Mouse (Mus musculus) forebrain, embryonic 16.5 days (tissue): ENCODE measurements around the gene Atoh8. TPM values are rescaled to one million over a fixed set of nuclear protein-coding genes. Genes with fewer than 3 reads are reported as not detected.

Experiments
- ATAC-seq: fragments of 200-750 bp; cut with Nextera tagmentation; 2 replicates; pipeline ENCODE4 v1.8.0; 2017; ENCODE audit warnings: mild to moderate bottlenecking, moderate library complexity
- H3K27ac ChIP-seq: fragments of 300-500 bp; sonication (generic); 2 replicates; pipeline ENCODE4 v1.5.1; 2014; ENCODE audit warnings: low read length, control low read depth
- H3K27me3 ChIP-seq: fragments of 300-500 bp; sonication (generic); replicated peaks from 2 replicates; pipeline ENCODE4 v1.6.1; 2014; ENCODE audit warnings: low read length; ENCODE audit not compliant: control insufficient read depth, insufficient read depth
- H3K36me3 ChIP-seq: fragments of 300-500 bp; sonication (generic); 2 replicates; pipeline ENCODE4 v1.6.1; 2014; ENCODE audit not compliant: control insufficient read depth, insufficient read depth
- H3K4me1 ChIP-seq: fragments of 300-500 bp; sonication (generic); replicated peaks from 2 replicates; pipeline ENCODE4 v1.6.1; 2014; ENCODE audit warnings: low read length; ENCODE audit not compliant: control insufficient read depth, insufficient read depth
- H3K4me2 ChIP-seq: fragments of 300-500 bp; sonication (generic); 2 replicates; pipeline ENCODE4 v1.6.1; 2014; ENCODE audit warnings: mild to moderate bottlenecking, low read length, control low read depth
- H3K4me3 ChIP-seq: fragments of 300-500 bp; sonication (generic); replicated peaks from 2 replicates; pipeline ENCODE4 v1.5.1; 2014; ENCODE audit warnings: mild to moderate bottlenecking, low read length, control low read depth
- H3K9ac ChIP-seq: fragments of 300-500 bp; sonication (generic); replicated peaks from 2 replicates; pipeline ENCODE4 v1.6.1; 2014; ENCODE audit warnings: low read depth, low read length, control low read depth
- H3K9me3 ChIP-seq: fragments of 300-500 bp; sonication (generic); 2 replicates; pipeline ENCODE4 v1.6.1; 2016; ENCODE audit warnings: low read length; ENCODE audit not compliant: control insufficient read depth
- WGBS: fragments of 180-500 bp; shearing (Covaris S2); extraction: QIAGEN DNeasy Blood & Tissue Kit; methylation state at CpG from one replicate; pipeline ENCODE4 v1.1.7; 2014; 5-methylcytosine and 5-hydroxymethylcytosine counted together
- polyA plus RNA-seq: library from polyadenylated mRNA; unstranded; fragments of >200 nt; fragmentation: Nextera tagmentation; extraction: Ambion mirVana; gene quantifications from 2 replicates; pipeline ENCODE4 v1.2.1, GENCODE M21; 2015

The Atoh8 gene
- polyA plus RNA-seq, 1 experiment from 2014 or later = 3.0 TPM

DNA sequence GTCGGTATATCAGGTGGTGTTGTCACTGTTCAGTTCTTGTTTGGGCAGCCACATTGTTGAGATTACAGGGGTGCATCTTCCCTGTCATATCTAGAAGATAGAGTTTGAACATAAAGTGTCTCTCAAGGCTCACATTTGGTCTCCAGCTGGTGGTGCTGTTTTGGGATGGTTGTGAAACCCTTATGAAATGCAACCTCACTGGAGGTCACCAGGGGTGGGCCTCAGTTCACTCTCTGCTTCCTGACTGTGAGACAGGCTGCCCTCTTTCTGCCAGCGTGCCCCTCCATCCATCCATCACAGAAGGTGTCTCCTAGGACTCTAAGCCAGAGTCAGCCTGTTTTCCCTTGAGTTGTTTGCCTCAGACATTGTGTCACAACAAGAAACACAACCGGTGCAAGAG lies 58.0 kb downstream of the Atoh8 start:
- H3K9me3 ChIP-seq = no peaks in the 10 kb centered on the region
- H3K4me2 ChIP-seq = no peak overlapping the region
- H3K4me3 ChIP-seq = no peak overlapping the region
- no peaks in the 10 kb centered on the region for H3K27me3 ChIP-seq
- no peaks in the 10 kb centered on the region for H3K4me1 ChIP-seq
- ATAC-seq = no peak
- WGBS = 76% methylated on average over 3 of the region's 3 CpGs
- no peaks in the 10 kb centered on the region for H3K36me3 ChIP-seq
- H3K27ac ChIP-seq = no peak overlapping the region
- H3K9ac ChIP-seq = no peak overlapping the region

DNA sequence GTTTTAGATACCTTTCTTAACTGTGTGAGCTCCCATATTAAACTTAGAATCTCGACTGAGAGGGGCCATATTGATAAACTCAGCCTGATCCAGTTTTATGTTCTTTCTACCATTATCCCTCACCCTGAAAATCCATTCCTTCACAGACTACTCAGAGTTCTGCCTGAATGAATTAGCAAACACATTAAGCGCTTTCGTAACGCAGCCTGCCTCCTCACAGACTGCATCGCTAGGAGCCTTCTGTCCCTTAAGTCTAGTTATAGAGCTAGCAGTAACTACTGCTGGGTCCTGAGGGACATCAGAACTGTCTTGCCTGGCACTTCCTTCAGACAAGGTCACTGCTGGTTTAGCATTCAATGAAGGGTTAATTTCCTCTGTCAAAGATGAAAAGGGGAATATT lies 59.4 kb downstream of the Atoh8 start:
- H3K27ac ChIP-seq = no peak overlapping the region
- no peak for ATAC-seq
- no peak overlapping the region for H3K9ac ChIP-seq
- WGBS = 70% methylated on average over 5 of the region's 5 CpGs
- H3K27me3 ChIP-seq = no peaks in the 10 kb centered on the region
- H3K9me3 ChIP-seq = no peaks in the 10 kb centered on the region
- no peak overlapping the region for H3K4me3 ChIP-seq
- H3K36me3 ChIP-seq = no peaks in the 10 kb centered on the region
- H3K4me1 ChIP-seq = no peaks in the 10 kb centered on the region
- H3K4me2 ChIP-seq = no peak overlapping the region

DNA sequence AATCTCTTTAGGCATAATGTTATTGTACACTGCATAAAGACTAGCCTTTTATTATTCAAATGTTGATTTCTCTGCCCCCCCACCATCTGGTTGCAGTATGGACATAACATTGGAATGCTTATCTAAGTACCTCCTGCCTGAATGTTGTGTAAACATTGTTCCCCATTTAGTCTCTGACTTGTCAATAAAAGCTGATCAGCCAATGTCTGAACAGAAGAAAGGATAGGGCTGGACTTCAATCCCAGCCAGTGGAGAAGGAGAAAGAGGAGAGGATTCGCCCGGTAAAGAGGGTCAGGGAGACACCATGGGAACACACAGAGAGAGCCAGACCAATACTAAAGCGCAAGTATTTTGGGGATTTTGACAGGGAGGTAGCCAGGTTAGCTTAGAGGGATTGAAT lies 60.0 kb downstream of the Atoh8 start:
- no peak overlapping the region for H3K4me2 ChIP-seq
- H3K36me3 ChIP-seq = no peaks in the 10 kb centered on the region
- H3K27ac ChIP-seq = no peak overlapping the region
- H3K4me3 ChIP-seq = no peak overlapping the region
- no peaks in the 10 kb centered on the region for H3K4me1 ChIP-seq
- H3K9ac ChIP-seq = no peak overlapping the region
- WGBS = 37% methylated on average over 3 of the region's 3 CpGs
- ATAC-seq = no peak
- no peaks in the 10 kb centered on the region for H3K9me3 ChIP-seq
- no peaks in the 10 kb centered on the region for H3K27me3 ChIP-seq

DNA sequence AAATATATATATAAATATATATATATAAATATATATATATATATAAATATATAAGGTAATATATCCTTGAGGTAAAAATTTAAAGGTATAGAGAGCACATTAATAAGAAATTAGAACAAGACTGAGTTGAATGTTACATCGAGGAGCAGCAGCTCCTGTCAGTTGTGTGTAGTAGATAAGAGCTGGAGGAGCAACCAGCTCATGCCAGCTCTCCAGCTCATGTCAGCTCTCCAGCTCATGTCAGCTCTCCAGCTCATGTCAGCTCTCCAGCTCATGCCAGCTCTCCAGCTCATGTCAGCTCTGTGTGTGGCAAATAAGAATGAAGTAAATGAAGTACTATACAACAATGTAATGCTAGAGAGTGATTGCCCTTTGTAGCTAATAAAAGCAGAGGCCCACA lies 62.0 kb downstream of the Atoh8 start:
- Histone ChIP-seq H3K9ac (no peak overlapping the region), H3K27me3 (no peaks in the 10 kb centered on the region), H3K4me1 (no peaks in the 10 kb centered on the region), H3K27ac (no peak overlapping the region), H3K9me3 (no peaks in the 10 kb centered on the region), H3K4me3 (no peak overlapping the region), H3K4me2 (no peak overlapping the region), H3K36me3 (no peaks in the 10 kb centered on the region)
- ATAC-seq = no peak
- WGBS = 79% methylated on average over 1 of the region's 1 CpGs

DNA sequence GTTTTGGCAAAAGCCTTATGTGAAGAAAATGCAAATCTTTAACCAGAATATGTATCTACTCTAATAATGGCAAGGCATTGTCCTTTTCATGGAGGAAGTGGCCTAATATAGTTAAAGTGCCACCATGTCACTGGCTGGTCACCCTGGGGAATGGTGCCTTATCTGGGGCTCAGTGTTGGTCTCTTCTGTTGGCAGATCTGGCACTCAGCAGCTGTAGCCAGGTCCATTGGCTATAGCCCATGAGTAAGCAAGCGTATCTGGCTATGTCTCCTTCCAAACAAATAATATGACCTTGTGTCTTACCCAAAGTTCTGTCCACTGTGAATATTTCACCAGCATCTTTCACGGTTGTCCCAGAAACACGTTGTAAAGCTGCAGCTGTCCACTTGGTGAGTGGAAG lies 64.0 kb downstream of the Atoh8 start:
- Histone ChIP-seq H3K36me3 (no peaks in the 10 kb centered on the region), H3K4me2 (no peak overlapping the region), H3K4me1 (no peaks in the 10 kb centered on the region), H3K4me3 (no peak overlapping the region), H3K9me3 (no peaks in the 10 kb centered on the region), H3K9ac (no peak overlapping the region), H3K27me3 (no peaks in the 10 kb centered on the region), H3K27ac (no peak overlapping the region)
- WGBS = 90% methylated on average over 3 of the region's 3 CpGs
- ATAC-seq = no peak

DNA sequence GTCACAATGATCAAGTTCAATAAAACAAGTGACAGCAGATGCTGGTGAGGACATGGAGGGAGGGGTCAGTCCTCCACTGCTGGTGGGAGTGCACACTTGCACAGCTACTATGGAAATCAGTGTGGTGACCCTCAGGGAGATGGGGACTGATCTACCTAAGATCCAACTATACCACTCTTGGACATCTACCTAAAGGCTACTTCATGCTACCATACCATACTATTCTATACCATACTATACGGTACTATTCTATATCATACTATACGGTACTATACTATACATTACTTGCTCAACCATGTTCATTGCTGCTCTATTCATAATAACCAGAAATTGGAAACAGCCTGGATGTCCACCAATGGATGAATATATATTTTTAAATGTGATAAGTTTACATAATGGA lies 69.5 kb downstream of the Atoh8 start:
- Histone ChIP-seq H3K36me3 (no peaks in the 10 kb centered on the region), H3K4me3 (no peak overlapping the region), H3K27ac (no peak overlapping the region), H3K4me2 (no peak overlapping the region), H3K4me1 (no peaks in the 10 kb centered on the region), H3K9ac (no peak overlapping the region), H3K27me3 (no peaks in the 10 kb centered on the region), H3K9me3 (no peaks in the 10 kb centered on the region)
- ATAC-seq = no peak
- WGBS = 42% methylated on average over 2 of the region's 2 CpGs

DNA sequence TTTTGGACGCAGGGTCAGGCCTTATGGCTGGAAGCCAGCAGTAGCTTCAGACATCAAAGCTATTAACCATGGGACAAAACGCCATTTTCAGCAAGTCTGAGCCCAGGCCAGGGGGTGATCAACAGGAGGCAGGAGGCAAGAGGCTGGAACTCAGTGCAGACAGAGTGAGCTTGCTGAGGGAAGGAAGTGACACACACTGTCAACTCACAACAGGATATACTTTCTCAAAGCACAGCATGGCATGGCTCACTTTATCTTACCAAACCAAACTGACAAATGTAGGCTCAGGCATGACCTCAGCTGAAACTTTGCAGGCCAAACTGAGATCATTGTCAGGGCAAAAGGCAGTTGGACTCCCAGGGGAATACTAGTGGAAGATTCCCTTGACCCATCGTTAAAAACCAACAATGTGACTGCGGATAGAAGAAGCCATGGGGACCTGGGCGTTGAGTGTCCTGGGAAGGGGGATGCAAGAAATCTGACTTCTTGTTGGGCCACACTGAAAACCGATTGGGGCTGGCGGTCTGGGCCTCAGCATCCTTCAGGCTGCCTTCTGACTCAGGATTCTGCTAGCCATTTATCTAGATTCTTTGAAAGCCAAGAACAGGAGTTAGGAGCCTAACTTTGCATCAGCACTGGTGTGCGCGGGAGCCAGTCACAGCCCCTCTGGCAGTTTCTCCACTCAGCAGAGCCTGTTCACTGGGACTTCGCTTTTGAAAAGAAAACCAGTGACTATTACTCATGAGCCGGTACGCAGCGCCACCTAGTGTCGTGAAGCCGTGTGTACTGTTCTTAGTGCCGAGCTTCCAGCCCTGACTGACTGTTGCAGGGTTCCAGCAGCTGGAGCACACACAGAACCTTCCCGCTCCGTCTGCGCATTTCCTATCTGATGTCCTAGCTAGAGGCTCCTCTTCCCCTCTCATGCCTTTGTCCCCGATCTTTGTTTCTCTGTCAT lies 70.8 kb downstream of the Atoh8 start:
- Histone ChIP-seq H3K36me3 (no peaks in the 10 kb centered on the region), H3K4me2 (no peak overlapping the region), H3K27ac (no peak overlapping the region), H3K9ac (no peak overlapping the region), H3K27me3 (no peaks in the 10 kb centered on the region), H3K4me1 (no peaks in the 10 kb centered on the region), H3K9me3 (no peaks in the 10 kb centered on the region), H3K4me3 (no peak overlapping the region)
- peak; percentile 98 for ATAC-seq
- WGBS = 21% methylated on average over 20 of the region's 20 CpGs

DNA sequence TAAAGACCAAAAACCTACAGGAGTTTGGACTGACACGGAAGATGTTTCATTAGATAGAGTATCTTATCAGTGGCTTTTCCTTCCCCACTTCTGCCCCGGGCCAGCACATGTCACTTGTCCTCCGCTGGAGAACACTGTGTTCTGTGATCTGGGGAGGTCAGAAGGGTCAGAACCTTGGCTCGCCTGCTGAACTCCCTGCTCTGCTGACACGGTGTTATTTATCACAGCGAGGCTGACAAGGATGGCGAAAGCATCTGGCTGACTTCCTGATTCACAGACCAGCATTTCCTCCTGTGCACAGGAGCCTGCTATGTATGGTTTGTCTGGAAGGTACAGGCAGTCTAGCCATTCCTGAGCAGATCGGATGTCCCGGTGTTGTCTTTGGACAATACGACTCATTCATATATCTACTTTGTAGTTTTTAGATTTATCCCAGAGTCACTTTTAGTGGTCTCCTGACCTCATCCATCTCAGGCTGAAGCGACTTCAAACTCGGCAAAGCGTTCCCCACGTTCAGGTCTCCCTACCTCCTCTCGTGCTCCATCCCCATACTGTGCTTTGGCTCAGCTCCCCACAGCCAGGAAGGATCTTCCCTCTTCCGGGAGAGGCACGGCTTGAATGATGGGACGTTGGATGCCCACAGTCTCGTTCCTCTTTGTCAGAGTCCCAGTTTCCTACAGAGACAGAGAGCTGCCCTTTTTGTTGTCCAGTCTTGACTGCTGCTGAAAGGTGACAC lies 73.1 kb downstream of the Atoh8 start:
- Histone ChIP-seq H3K36me3 (no peaks in the 10 kb centered on the region), H3K4me3 (no peak overlapping the region), H3K4me1 (no peaks in the 10 kb centered on the region), H3K9ac (no peak overlapping the region), H3K9me3 (no peaks in the 10 kb centered on the region), H3K27me3 (no peaks in the 10 kb centered on the region), H3K4me2 (no peak overlapping the region), H3K27ac (no peak overlapping the region)
- 74% methylated on average over 19 of the region's 19 CpGs for WGBS
- no peak for ATAC-seq

DNA sequence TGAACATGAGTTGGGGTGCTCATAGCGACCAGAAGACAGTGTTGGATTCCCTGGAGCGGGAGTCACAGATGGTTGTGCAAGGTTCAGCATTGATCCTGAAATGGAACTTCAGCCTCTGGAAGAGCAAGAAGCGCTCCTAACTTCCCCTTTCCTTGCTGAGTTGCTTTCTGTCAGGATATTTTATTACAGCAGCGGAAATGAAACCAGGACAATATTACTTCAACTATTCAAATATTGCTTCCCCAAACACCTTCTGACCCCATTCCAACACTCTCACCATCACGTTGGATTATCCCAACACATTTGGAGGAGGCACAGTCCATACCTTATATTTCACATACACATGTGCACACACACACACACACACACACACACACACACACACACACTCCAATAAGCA lies 73.6 kb downstream of the Atoh8 start:
- Histone ChIP-seq H3K27ac (no peak overlapping the region), H3K36me3 (no peaks in the 10 kb centered on the region), H3K4me1 (no peaks in the 10 kb centered on the region), H3K4me3 (no peak overlapping the region), H3K27me3 (no peaks in the 10 kb centered on the region), H3K9ac (no peak overlapping the region), H3K9me3 (no peaks in the 10 kb centered on the region), H3K4me2 (no peak overlapping the region)
- ATAC-seq = no peak
- 90% methylated on average over 5 of the region's 5 CpGs for WGBS
